Mouse (Mus musculus) thymus, adult 2 months (tissue): ENCODE results near the gene Pfkl. TPM values are rescaled to one million over a fixed set of nuclear protein-coding genes. Genes with fewer than 3 reads are reported as not detected.

Experiments used
- DNase-seq: peaks from one replicate; pipeline ENCODE4 v3.0.0; 2021
- H3K27ac ChIP-seq: fragments of 200-500 bp; 2 replicates; pipeline ENCODE4 v1.5.1; 2012; ENCODE audit warnings: low read length, control low read depth; ENCODE audit not compliant: control insufficient read depth, insufficient read depth
- H3K27me3 ChIP-seq: fragments of 200-500 bp; 2 replicates; pipeline ENCODE4 v1.6.1; 2012; ENCODE audit warnings: mild to moderate bottlenecking, low read length, moderate library complexity, mixed read lengths; ENCODE audit not compliant: control insufficient read depth, insufficient read depth
- H3K36me3 ChIP-seq: fragments of 200-500 bp; 2 replicates; pipeline ENCODE4 v1.6.1; 2012; ENCODE audit warnings: mild to moderate bottlenecking, low read length, moderate library complexity; ENCODE audit not compliant: control insufficient read depth, insufficient read depth
- H3K4me1 ChIP-seq: fragments of 200-500 bp; replicated peaks from 2 replicates; pipeline ENCODE4 v1.6.1; 2012; ENCODE audit warnings: low read length; ENCODE audit not compliant: control insufficient read depth, insufficient read depth
- H3K4me3 ChIP-seq: fragments of 200-500 bp; 2 replicates; pipeline ENCODE4 v1.5.1; 2012; ENCODE audit warnings: mild to moderate bottlenecking, low read length, control low read depth, moderate library complexity; ENCODE audit not compliant: control insufficient read depth, insufficient read depth
- CTCF ChIP-seq: fragments of 200-500 bp; IDR thresholded peaks from 2 replicates; pipeline ENCODE4 v1.5.1; 2012; ENCODE audit warnings: mild to moderate bottlenecking, control low read depth, low read length, moderate library complexity, borderline replicate concordance; ENCODE audit not compliant: control insufficient read depth, poor library complexity, insufficient read depth; ENCODE audit errors: extremely low read depth
- POLR2A ChIP-seq: fragments of 200-500 bp; IDR thresholded peaks from 2 replicates; pipeline ENCODE4 v1.6.1; 2012; ENCODE audit warnings: mild to moderate bottlenecking, low read length, control low read depth, moderate library complexity; ENCODE audit not compliant: control insufficient read depth, poor library complexity, insufficient read depth; ENCODE audit errors: extremely low read depth
- WGBS: fragments of 180-500 bp; shearing (Covaris S2); methylation state at CpG from one replicate; pipeline ENCODE4 v1.1.7; 2018; 5-methylcytosine and 5-hydroxymethylcytosine counted together
- polyA plus RNA-seq: library from polyadenylated mRNA; depleted of rRNA; stranded (reverse); fragments of >200 nt; gene quantifications from 2 replicates; pipeline ENCODE4 v1.2.3, GENCODE M21; 2012

Gene Pfkl
- polyA plus RNA-seq, 1 experiment: 81.2 TPM

DNA sequence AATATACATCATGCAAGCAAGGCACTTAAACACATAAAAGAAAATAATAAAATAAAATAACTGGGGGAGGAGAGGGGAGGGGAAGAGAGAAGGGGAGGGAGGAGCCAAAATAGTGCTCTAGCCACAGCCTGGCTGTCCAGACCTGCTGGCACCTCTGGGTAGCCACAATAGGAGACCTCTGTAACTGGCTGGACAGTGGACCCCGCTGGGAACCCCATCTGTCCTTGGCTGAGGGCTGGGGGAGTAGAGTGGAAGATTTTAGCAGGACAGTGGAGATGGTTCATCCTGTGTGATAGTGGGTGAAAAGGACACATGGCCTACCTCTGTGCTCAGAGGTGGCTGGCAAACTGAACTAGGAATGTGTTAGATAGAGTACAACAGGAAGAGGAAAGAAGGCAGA lies 34.6 kb upstream of the Pfkl start:
- Histone ChIP-seq H3K4me3 (no peak overlapping the region), H3K4me1 (peaks cover 15% of the 10 kb centered on the region), H3K27ac (no peak overlapping the region), H3K36me3 (no peaks in the 10 kb centered on the region), H3K27me3 (no peaks in the 10 kb centered on the region)
- 92% methylated on average over 1 of the region's 1 CpGs for WGBS
- DNase-seq: no peak
- no peak for TF ChIP-seq POLR2A
- TF ChIP-seq CTCF: no peak

DNA sequence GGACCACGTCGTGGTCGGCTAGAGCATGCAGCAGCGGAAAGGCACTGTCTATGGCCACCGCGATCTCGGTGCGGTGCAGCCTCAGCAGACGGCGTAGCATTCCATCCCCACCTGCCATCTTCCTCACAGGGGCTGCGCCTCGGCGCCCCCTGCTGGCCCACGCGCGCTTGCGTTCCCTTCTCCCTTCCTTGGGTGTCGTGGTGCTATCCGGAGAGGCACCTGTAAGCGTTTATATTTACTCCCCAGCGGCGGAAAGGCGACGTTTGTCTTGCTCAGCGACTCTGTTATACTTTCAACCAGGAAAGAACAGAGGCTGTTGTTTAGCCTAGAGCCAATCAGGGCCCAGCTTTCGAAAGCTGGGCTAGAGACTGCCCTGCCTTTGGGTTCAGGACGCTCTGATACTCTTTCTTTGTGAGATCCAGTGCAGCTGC lies 33.5 kb upstream of the Pfkl start, which contains the start of gene Aire:
Aire (minus strand) TSS at position 205 of the 431 bp plus-strand sequence.
- Histone ChIP-seq H3K27me3 (no peaks in the 10 kb centered on the region), H3K4me3 (no peak within 1 kb of the TSS), H3K36me3 (no peaks in the 10 kb centered on the region), H3K27ac (peak within 1 kb of the TSS; percentile 38; the same call in 1 of the 2 replicates), H3K4me1 (peaks cover 15% of the 10 kb centered on the region)
- peak; percentile 83 for DNase-seq
- 9% methylated on average over 27 of the region's 27 CpGs for WGBS
- TF ChIP-seq POLR2A (peak; percentile 34; the same call in 1 of the 2 replicates), CTCF (peak; percentile 98)

GRCm38 (mm10) chr10:78042697-78043405 lies 33.0 kb upstream of the Pfkl start:
- no peak overlapping the region for H3K4me3 ChIP-seq
- no peak for DNase-seq
- 90% methylated on average over 14 of the region's 14 CpGs for WGBS
- H3K4me1 ChIP-seq: peaks cover 15% of the 10 kb centered on the region
- TF ChIP-seq CTCF (no peak), POLR2A (no peak)
- no peaks in the 10 kb centered on the region for H3K27me3 ChIP-seq
- no peak overlapping the region for H3K27ac ChIP-seq
- H3K36me3 ChIP-seq: no peaks in the 10 kb centered on the region

GRCm38 (mm10) chr10:78042096-78042495 lies 32.2 kb upstream of the Pfkl start:
- 31% methylated on average over 7 of the region's 7 CpGs for WGBS
- no peaks in the 10 kb centered on the region for H3K36me3 ChIP-seq
- no peak overlapping the region for H3K27ac ChIP-seq
- no peak for DNase-seq
- peaks cover 15% of the 10 kb centered on the region for H3K4me1 ChIP-seq
- no peak for TF ChIP-seq POLR2A
- no peak for TF ChIP-seq CTCF
- H3K4me3 ChIP-seq: no peak overlapping the region
- no peaks in the 10 kb centered on the region for H3K27me3 ChIP-seq

DNA sequence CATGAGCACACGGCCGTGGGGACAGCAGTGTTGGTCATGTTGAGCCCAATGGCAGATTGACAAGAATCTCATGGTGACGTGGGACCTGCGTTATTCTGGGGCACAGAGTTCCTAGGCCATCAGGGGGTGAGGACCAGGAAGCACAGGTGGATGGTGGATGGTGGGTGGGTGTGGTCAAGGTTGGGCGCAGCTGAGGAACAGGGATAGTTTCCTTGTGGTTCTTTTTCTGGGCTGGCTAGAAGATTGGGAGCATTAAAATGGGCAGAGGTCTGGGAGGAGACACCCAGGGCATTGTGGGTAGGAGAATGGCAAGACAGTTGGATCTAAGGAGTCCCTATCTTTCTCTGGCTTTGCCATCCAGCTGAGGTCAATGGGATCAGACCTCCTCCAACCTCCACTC lies 31.8 kb upstream of the Pfkl start, which contains the start of gene Dnmt3l:
Dnmt3l (plus strand) TSS at position 301 of the 400 bp plus-strand sequence.
- Histone ChIP-seq H3K4me3 (no peak within 1 kb of the TSS), H3K27me3 (no peaks in the 10 kb centered on the region), H3K4me1 (peaks cover 15% of the 10 kb centered on the region), H3K36me3 (no peaks in the 10 kb centered on the region), H3K27ac (no peak within 1 kb of the TSS)
- 93% methylated on average over 5 of the region's 5 CpGs for WGBS
- TF ChIP-seq POLR2A (no peak), CTCF (no peak)
- DNase-seq: no peak

GRCm38 (mm10) chr10:78037139-78037538 lies 27.3 kb upstream of the Pfkl start:
- Histone ChIP-seq H3K4me3 (no peak overlapping the region), H3K36me3 (no peaks in the 10 kb centered on the region), H3K27ac (no peak overlapping the region), H3K4me1 (no peaks in the 10 kb centered on the region; the same call in 1 of the 2 replicates), H3K27me3 (no peaks in the 10 kb centered on the region)
- TF ChIP-seq POLR2A: no peak
- TF ChIP-seq CTCF: no peak
- no peak for DNase-seq
- whole genome bisulfite sequencing: 90% methylated on average over 4 of the region's 4 CpGs
